In the genomic region with DNA sequence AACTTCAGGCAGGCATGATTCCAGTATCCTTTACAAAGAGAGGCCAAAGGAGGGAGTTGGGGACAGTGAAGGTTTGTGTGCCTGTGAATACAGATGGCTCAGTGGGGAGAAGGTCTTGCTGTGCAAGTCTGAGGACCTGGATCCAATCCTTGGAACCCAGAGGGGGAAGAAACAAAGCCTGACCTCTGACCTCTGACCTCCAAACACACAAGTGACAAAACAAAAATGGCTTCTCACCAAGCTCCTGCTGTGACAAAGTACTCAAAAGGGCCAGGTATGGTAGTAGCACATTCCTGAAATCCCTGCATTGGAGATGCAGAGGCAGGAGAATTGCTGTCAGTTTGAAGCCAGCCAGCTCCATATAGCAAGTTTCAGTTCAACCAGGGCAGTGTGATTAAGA, we compare ENCODE assay signal across 15 mouse cellular contexts.
"Had no signal": no experiment of that assay in that cellular context is flagged by ENCODE, and none has a peak within 500 bp of the region (broad histone marks: within the 10 kb centered on the region; RNA-seq: fewer than 3 reads in every experiment).

No protein-coding gene starts in this region.

- H3K4me2 ChIP-seq: liver, embryonic 13.5 days; midbrain, embryonic 11.5 days; stomach, embryonic 15.5 days had no signal

- H3K4me3 ChIP-seq: left cerebral cortex, adult 2 months; liver, embryonic 13.5 days; stomach, embryonic 15.5 days had no signal

- DNase-seq: kidney, adult 9 months; kidney, postnatal 14 days; kidney, postnatal 4 days; layer of hippocampus, adult 9-11 months; layer of hippocampus, postnatal 36 days; liver, embryonic 13.5 days; lung, adult 2 months; lung, postnatal 14 days; lung, postnatal 4 days; midbrain, embryonic 14.5 days; right cerebral cortex, postnatal 4 days; thymus, postnatal 25 days had no signal

- H3K4me1 ChIP-seq: stomach, embryonic 15.5 days had no signal

- H3K27ac ChIP-seq: left cerebral cortex, adult 2 months; liver, embryonic 13.5 days; stomach, embryonic 15.5 days had no signal

- H3K9ac ChIP-seq: liver, embryonic 13.5 days; stomach, embryonic 15.5 days had no signal

- H3K36me3 ChIP-seq: liver, embryonic 13.5 days; stomach, embryonic 15.5 days had no signal

- H3K9me3 ChIP-seq: liver, embryonic 13.5 days; stomach, embryonic 15.5 days had no signal

- H3K27me3 ChIP-seq: stomach, embryonic 15.5 days had no signal
